Mouse (Mus musculus) forebrain, embryonic 12.5 days (tissue): ENCODE measurements around the gene Dner. TPM values are rescaled to one million over a fixed set of nuclear protein-coding genes. Genes with fewer than 3 reads are reported as not detected.

Source experiments
- ATAC-seq: fragments of 200-750 bp; cut with Nextera tagmentation; 2 replicates; pipeline ENCODE4 v1.8.0; 2017; ENCODE audit warnings: moderate TSS enrichment; ENCODE audit not compliant: low FRiP score
- H3K27ac ChIP-seq: fragments of 300-500 bp; sonication (generic); 2 replicates; pipeline ENCODE4 v1.5.1; 2016; ENCODE audit warnings: mild to moderate bottlenecking
- H3K27me3 ChIP-seq: fragments of 300-500 bp; sonication (generic); 2 replicates; pipeline ENCODE4 v1.6.1; 2016; ENCODE audit warnings: mild to moderate bottlenecking
- H3K36me3 ChIP-seq: fragments of 300-500 bp; sonication (generic); replicated peaks from 2 replicates; pipeline ENCODE4 v1.6.1; 2016; ENCODE audit warnings: mild to moderate bottlenecking
- H3K4me1 ChIP-seq: fragments of 300-500 bp; sonication (generic); 2 replicates; pipeline ENCODE4 v1.6.1; 2016
- H3K4me2 ChIP-seq: fragments of 300-500 bp; sonication (generic); 2 replicates; pipeline ENCODE4 v1.6.1; 2016; ENCODE audit warnings: mild to moderate bottlenecking, moderate library complexity
- H3K4me3 ChIP-seq: fragments of 300-500 bp; sonication (generic); replicated peaks from 2 replicates; pipeline ENCODE4 v1.5.1; 2016; ENCODE audit warnings: mild to moderate bottlenecking
- H3K9ac ChIP-seq: fragments of 300-500 bp; sonication (generic); 2 replicates; pipeline ENCODE4 v1.6.1; 2016; ENCODE audit warnings: mild to moderate bottlenecking
- H3K9me3 ChIP-seq: fragments of 300-500 bp; sonication (generic); 2 replicates; pipeline ENCODE4 v1.6.1; 2016
- WGBS: fragments of 180-500 bp; shearing (Covaris S2); methylation state at CpG from one replicate; pipeline ENCODE4 v1.1.7; 2016; 5-methylcytosine and 5-hydroxymethylcytosine counted together
- polyA plus RNA-seq: library from polyadenylated mRNA; unstranded; fragments of >200 nt; fragmentation: Nextera tagmentation; extraction: Ambion mirVana; gene quantifications from 2 replicates; pipeline ENCODE4 v1.2.1, GENCODE M21; 2016

Gene Dner
- polyA plus RNA-seq: 69.3 and 73.7 TPM in 2 replicates

GRCm38 (mm10) chr1:84695517-84696411 lies at the start of gene Dner:
TSS of gene Dner (minus strand) at chr1:84696221.
- Histone ChIP-seq H3K9ac (peak within 1 kb of the TSS; percentile 73), H3K27ac (peak within 1 kb of the TSS; percentile 90), H3K9me3 (no peaks in the 10 kb centered on the region), H3K36me3 (no peaks in the 10 kb centered on the region), H3K4me3 (peak within 1 kb of the TSS; percentile 73), H3K4me1 (peaks cover 20% of the 10 kb centered on the region), H3K27me3 (peaks cover 13% of the 10 kb centered on the region; the same call in 1 of the 2 replicates), H3K4me2 (peak within 1 kb of the TSS; percentile 91)
- ATAC-seq: peak; percentile 92
- under 1% methylated on average over 68 of the region's 75 CpGs for WGBS

- no peak for ATAC-seq
- H3K27ac ChIP-seq: no peak overlapping the region
- H3K27me3 ChIP-seq: no peaks in the 10 kb centered on the region
- H3K9ac ChIP-seq: no peak overlapping the region
- no peak overlapping the region for H3K4me3 ChIP-seq
- no peaks in the 10 kb centered on the region for H3K4me1 ChIP-seq
- WGBS: 91% methylated on average over 3 of the region's 3 CpGs
- H3K9me3 ChIP-seq: no peaks in the 10 kb centered on the region
- H3K4me2 ChIP-seq: no peak overlapping the region
- peaks cover 63% of the 10 kb centered on the region for H3K36me3 ChIP-seq
Measured at GRCm38 (mm10) chr1:84742156-84742555, 46.1 kb upstream of the Dner start.

GRCm38 (mm10) chr1:84740080-84740479 lies 44.1 kb upstream of the Dner start:
- no peaks in the 10 kb centered on the region for H3K4me1 ChIP-seq
- no peak overlapping the region for H3K9ac ChIP-seq
- no peak overlapping the region for H3K4me2 ChIP-seq
- peaks cover 63% of the 10 kb centered on the region for H3K36me3 ChIP-seq
- ATAC-seq: no peak
- no peak overlapping the region for H3K27ac ChIP-seq
- no peak overlapping the region for H3K4me3 ChIP-seq
- 93% methylated on average over 1 of the region's 1 CpGs for WGBS
- H3K27me3 ChIP-seq: no peaks in the 10 kb centered on the region
- no peaks in the 10 kb centered on the region for H3K9me3 ChIP-seq

- Histone ChIP-seq H3K9ac (no peak overlapping the region), H3K9me3 (no peaks in the 10 kb centered on the region), H3K4me2 (no peak overlapping the region), H3K4me3 (no peak overlapping the region), H3K4me1 (no peaks in the 10 kb centered on the region), H3K27ac (no peak overlapping the region), H3K27me3 (no peaks in the 10 kb centered on the region), H3K36me3 (peaks cover 57% of the 10 kb centered on the region)
- WGBS: 68% methylated on average over 1 of the region's 1 CpGs
- ATAC-seq: no peak
Measured at GRCm38 (mm10) chr1:84737097-84737496, 41.1 kb upstream of the Dner start.

GRCm38 (mm10) chr1:84733799-84734198 lies 37.8 kb upstream of the Dner start:
- no peaks in the 10 kb centered on the region for H3K9me3 ChIP-seq
- no peak overlapping the region for H3K27ac ChIP-seq
- no peaks in the 10 kb centered on the region for H3K4me1 ChIP-seq
- 70% methylated on average over 3 of the region's 3 CpGs for WGBS
- H3K4me2 ChIP-seq: no peak overlapping the region
- H3K36me3 ChIP-seq: peaks cover 49% of the 10 kb centered on the region
- no peaks in the 10 kb centered on the region for H3K27me3 ChIP-seq
- no peak overlapping the region for H3K9ac ChIP-seq
- no peak for ATAC-seq
- H3K4me3 ChIP-seq: no peak overlapping the region

- Histone ChIP-seq H3K9me3 (no peaks in the 10 kb centered on the region), H3K36me3 (peaks cover 47% of the 10 kb centered on the region), H3K9ac (no peak overlapping the region), H3K4me3 (no peak overlapping the region), H3K27ac (no peak overlapping the region), H3K27me3 (no peaks in the 10 kb centered on the region), H3K4me2 (no peak overlapping the region), H3K4me1 (no peaks in the 10 kb centered on the region)
- ATAC-seq: no peak
- WGBS: 83% methylated on average over 1 of the region's 1 CpGs
Measured at GRCm38 (mm10) chr1:84731763-84732162, 35.7 kb upstream of the Dner start.

- Histone ChIP-seq H3K27ac (no peak overlapping the region), H3K4me2 (no peak overlapping the region), H3K4me3 (no peak overlapping the region), H3K9ac (no peak overlapping the region), H3K27me3 (no peaks in the 10 kb centered on the region), H3K9me3 (no peaks in the 10 kb centered on the region), H3K4me1 (no peaks in the 10 kb centered on the region), H3K36me3 (peaks cover 54% of the 10 kb centered on the region)
- ATAC-seq: no peak
Measured at GRCm38 (mm10) chr1:84722841-84723240, 26.8 kb upstream of the Dner start.

- Histone ChIP-seq H3K4me2 (no peak overlapping the region), H3K4me1 (no peaks in the 10 kb centered on the region), H3K4me3 (no peak overlapping the region), H3K9me3 (no peaks in the 10 kb centered on the region), H3K27me3 (no peaks in the 10 kb centered on the region), H3K36me3 (peaks cover 50% of the 10 kb centered on the region), H3K9ac (no peak overlapping the region), H3K27ac (no peak overlapping the region)
- WGBS: 95% methylated on average over 3 of the region's 3 CpGs
- ATAC-seq: no peak
Measured at GRCm38 (mm10) chr1:84722371-84722770, 26.4 kb upstream of the Dner start.

GRCm38 (mm10) chr1:84721942-84722341 lies 25.9 kb upstream of the Dner start:
- 94% methylated on average over 3 of the region's 3 CpGs for WGBS
- Histone ChIP-seq H3K4me3 (no peak overlapping the region), H3K36me3 (peaks cover 46% of the 10 kb centered on the region), H3K9ac (no peak overlapping the region), H3K27ac (no peak overlapping the region), H3K4me2 (no peak overlapping the region), H3K9me3 (no peaks in the 10 kb centered on the region), H3K27me3 (no peaks in the 10 kb centered on the region), H3K4me1 (no peaks in the 10 kb centered on the region)
- ATAC-seq: 0 out of 2 replicates have a peak, but pooled peaks have one; percentile 35

GRCm38 (mm10) chr1:84709810-84710785 lies 14.1 kb upstream of the Dner start:
- Histone ChIP-seq H3K4me2 (peak overlapping the region; percentile 57), H3K9me3 (no peaks in the 10 kb centered on the region), H3K36me3 (no peaks in the 10 kb centered on the region), H3K9ac (peak overlapping the region; percentile 40), H3K4me3 (peak overlapping the region; percentile 33), H3K27ac (peak overlapping the region; percentile 46; the same call in 1 of the 2 replicates), H3K4me1 (0 out of 2 replicates have a peak, but pooled peaks cover 4% of the 10 kb centered on the region), H3K27me3 (no peaks in the 10 kb centered on the region; the same call in 1 of the 2 replicates)
- WGBS: 16% methylated on average over 31 of the region's 31 CpGs
- ATAC-seq: peak; percentile 87

GRCm38 (mm10) chr1:84709406-84709805 lies 13.4 kb upstream of the Dner start:
- 33% methylated on average over 5 of the region's 5 CpGs for WGBS
- H3K4me1 ChIP-seq: 0 out of 2 replicates have a peak, but pooled peaks cover 4% of the 10 kb centered on the region
- H3K27me3 ChIP-seq: no peaks in the 10 kb centered on the region; the same call in 1 of the 2 replicates
- H3K36me3 ChIP-seq: no peaks in the 10 kb centered on the region
- peak overlapping the region; percentile 57 for H3K4me2 ChIP-seq
- ATAC-seq: peak; percentile 59; the same call in 1 of the 2 replicates
- no peak overlapping the region for H3K27ac ChIP-seq
- no peaks in the 10 kb centered on the region for H3K9me3 ChIP-seq
- peak overlapping the region; percentile 40; the same call in 1 of the 2 replicates for H3K9ac ChIP-seq
- peak overlapping the region; percentile 33 for H3K4me3 ChIP-seq

- 99% methylated on average over 6 of the region's 6 CpGs for WGBS
- no peak for ATAC-seq
- H3K9ac ChIP-seq: no peak overlapping the region
Measured at GRCm38 (mm10) chr1:84700254-84700653, 4.2 kb upstream of the Dner start.

More at GRCm38 (mm10) chr1:84700254-84700653, 4.2 kb upstream of the Dner start:
- Histone ChIP-seq H3K36me3 (no peaks in the 10 kb centered on the region), H3K4me3 (no peak overlapping the region), H3K27me3 (peaks cover 2% of the 10 kb centered on the region; the same call in 1 of the 2 replicates), H3K9me3 (no peaks in the 10 kb centered on the region), H3K4me1 (peaks cover 13% of the 10 kb centered on the region; the same call in 1 of the 2 replicates), H3K27ac (no peak overlapping the region), H3K4me2 (no peak overlapping the region)
